Mouse (Mus musculus): Measurements from ENCODE around the gene Ankfn1. TPM values are rescaled to one million over a fixed set of nuclear protein-coding genes. Genes with fewer than 3 reads are reported as not detected.

The Ankfn1 gene
- polyA plus RNA-seq, 1 experiment, result 2.4 TPM

- no peaks in the 10 kb centered on the region for H3K27me3 ChIP-seq (ENCODE audit: control insufficient read depth, insufficient read depth, low read length)
- H3K4me3 ChIP-seq (replicated peaks; ENCODE audit: insufficient read depth, low read depth, low read length), result no peak overlapping the region
- no peaks in the 10 kb centered on the region for H3K4me1 ChIP-seq (ENCODE audit: control insufficient read depth, insufficient read depth, low read length)
- H3K27ac ChIP-seq (ENCODE audit: insufficient read depth, low read length), result no peak overlapping the region
- TF ChIP-seq CTCF (IDR thresholded peaks at IDR 0.05; ENCODE audit: borderline replicate concordance, insufficient read depth, low read depth, low read length) (no peak), POLR2A (IDR thresholded peaks at IDR 0.05; ENCODE audit: borderline replicate concordance, insufficient read depth, low read length) (no peak)
- 78% methylated on average over 5 of the region's 5 CpGs for WGBS
- DNase-seq, result no peak
Measured at GRCm38 (mm10) chr11:89602966-89603365, 174.5 kb downstream of the Ankfn1 start.

- TF ChIP-seq CTCF (IDR thresholded peaks at IDR 0.05; ENCODE audit: borderline replicate concordance, insufficient read depth, low read depth, low read length) (no peak), POLR2A (IDR thresholded peaks at IDR 0.05; ENCODE audit: borderline replicate concordance, insufficient read depth, low read length) (no peak)
- Histone ChIP-seq H3K27me3 (ENCODE audit: control insufficient read depth, insufficient read depth, low read length) (no peaks in the 10 kb centered on the region), H3K27ac (ENCODE audit: insufficient read depth, low read length) (no peak overlapping the region), H3K4me3 (replicated peaks; ENCODE audit: insufficient read depth, low read depth, low read length) (no peak overlapping the region), H3K4me1 (ENCODE audit: control insufficient read depth, insufficient read depth, low read length) (no peaks in the 10 kb centered on the region)
- no peak for DNase-seq
- 94% methylated on average over 8 of the region's 8 CpGs for WGBS
Measured at GRCm38 (mm10) chr11:89600921-89601515, 176.4 kb downstream of the Ankfn1 start.

DNA sequence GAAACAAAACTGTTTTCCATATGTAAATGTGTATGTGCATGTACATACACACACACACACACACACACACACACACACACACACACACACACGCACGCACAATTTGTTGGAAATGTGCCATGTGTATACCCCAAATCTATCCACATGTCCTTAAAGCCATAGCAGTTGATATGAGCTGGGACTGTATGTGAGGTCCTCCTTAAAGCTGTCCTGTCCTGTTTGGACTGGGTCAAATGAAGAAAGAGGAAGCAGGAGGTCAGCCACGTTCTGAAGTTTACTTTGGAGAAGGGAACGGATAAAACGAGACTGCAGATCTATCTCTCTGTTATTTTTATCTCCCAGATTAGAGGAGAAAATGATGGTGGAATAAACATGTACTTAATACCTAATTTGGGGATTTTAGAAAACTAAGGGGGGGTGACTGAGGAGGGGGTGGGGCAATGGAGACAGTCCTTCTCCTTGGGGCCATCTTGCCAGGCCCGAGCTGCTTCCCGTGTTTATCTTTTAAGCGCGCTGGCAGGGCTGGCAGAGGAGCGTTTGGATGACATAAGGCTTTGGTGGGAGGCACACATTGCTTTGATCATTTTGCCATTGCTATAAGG, 187.1 kb downstream of the Ankfn1 start:
- Histone ChIP-seq H3K4me3 (replicated peaks; ENCODE audit: insufficient read depth, low read depth, low read length) (no peak overlapping the region), H3K27me3 (ENCODE audit: control insufficient read depth, insufficient read depth, low read length) (no peaks in the 10 kb centered on the region), H3K27ac (ENCODE audit: insufficient read depth, low read length) (no peak overlapping the region), H3K4me1 (ENCODE audit: control insufficient read depth, insufficient read depth, low read length) (no peaks in the 10 kb centered on the region)
- no peak for DNase-seq
- WGBS, result 82% methylated on average over 10 of the region's 10 CpGs
- TF ChIP-seq CTCF (IDR thresholded peaks at IDR 0.05; ENCODE audit: borderline replicate concordance, insufficient read depth, low read depth, low read length), result no peak
- TF ChIP-seq POLR2A (IDR thresholded peaks at IDR 0.05; ENCODE audit: borderline replicate concordance, insufficient read depth, low read length), result no peak

DNA sequence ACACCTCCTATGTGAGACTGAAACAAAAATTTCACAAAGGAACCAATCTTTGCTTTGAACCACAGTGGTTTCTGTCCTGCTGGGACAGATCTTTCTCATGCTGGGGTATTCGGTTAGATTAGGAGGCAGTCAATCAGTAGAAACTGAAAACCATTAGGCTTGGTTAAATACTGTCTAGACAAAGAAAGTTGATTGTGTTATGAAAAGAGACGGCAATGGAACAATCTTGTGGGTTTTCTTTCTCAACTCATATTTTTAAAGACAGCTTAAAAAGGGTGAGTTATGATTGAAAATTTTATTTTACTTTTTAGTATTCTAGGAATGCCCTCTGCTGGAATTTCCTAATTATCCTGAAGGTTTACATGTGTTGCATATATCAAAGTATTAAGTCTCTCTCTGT, 191.1 kb downstream of the Ankfn1 start:
- no peaks in the 10 kb centered on the region for H3K27me3 ChIP-seq (ENCODE audit: control insufficient read depth, insufficient read depth, low read length)
- TF ChIP-seq POLR2A (IDR thresholded peaks at IDR 0.05; ENCODE audit: borderline replicate concordance, insufficient read depth, low read length), result no peak
- no peak overlapping the region for H3K27ac ChIP-seq (ENCODE audit: insufficient read depth, low read length)
- no peaks in the 10 kb centered on the region for H3K4me1 ChIP-seq (ENCODE audit: control insufficient read depth, insufficient read depth, low read length)
- no peak for DNase-seq
- no peak overlapping the region for H3K4me3 ChIP-seq (replicated peaks; ENCODE audit: insufficient read depth, low read depth, low read length)
- 40% methylated on average over 2 of the region's 2 CpGs for WGBS

- no peak overlapping the region for H3K4me3 ChIP-seq (replicated peaks; ENCODE audit: insufficient read depth, low read depth, low read length)
- no peak for DNase-seq
- H3K27ac ChIP-seq (ENCODE audit: insufficient read depth, low read length), result no peak overlapping the region
- TF ChIP-seq POLR2A (IDR thresholded peaks at IDR 0.05; ENCODE audit: borderline replicate concordance, insufficient read depth, low read length) (no peak), CTCF (IDR thresholded peaks at IDR 0.05; ENCODE audit: borderline replicate concordance, insufficient read depth, low read depth, low read length) (no peak)
- no peaks in the 10 kb centered on the region for H3K27me3 ChIP-seq (ENCODE audit: control insufficient read depth, insufficient read depth, low read length)
- WGBS, result 63% methylated on average over 6 of the region's 6 CpGs
- H3K4me1 ChIP-seq (ENCODE audit: control insufficient read depth, insufficient read depth, low read length), result no peaks in the 10 kb centered on the region
Measured at GRCm38 (mm10) chr11:89579826-89580225, 197.6 kb downstream of the Ankfn1 start.

- Histone ChIP-seq H3K27me3 (ENCODE audit: control insufficient read depth, insufficient read depth, low read length) (no peaks in the 10 kb centered on the region), H3K4me1 (ENCODE audit: control insufficient read depth, insufficient read depth, low read length) (no peaks in the 10 kb centered on the region), H3K27ac (ENCODE audit: insufficient read depth, low read length) (no peak overlapping the region), H3K4me3 (replicated peaks; ENCODE audit: insufficient read depth, low read depth, low read length) (no peak overlapping the region)
- TF ChIP-seq POLR2A (IDR thresholded peaks at IDR 0.05; ENCODE audit: borderline replicate concordance, insufficient read depth, low read length), result no peak
- TF ChIP-seq CTCF (IDR thresholded peaks at IDR 0.05; ENCODE audit: borderline replicate concordance, insufficient read depth, low read depth, low read length), result no peak
- no peak for DNase-seq
- WGBS, result 81% methylated on average over 4 of the region's 4 CpGs
Measured at GRCm38 (mm10) chr11:89579111-89579510, 198.3 kb downstream of the Ankfn1 start.

GRCm38 (mm10) chr11:89574269-89574838, 203.1 kb downstream of the Ankfn1 start:
- Histone ChIP-seq H3K4me3 (replicated peaks; ENCODE audit: insufficient read depth, low read depth, low read length) (no peak overlapping the region), H3K27ac (ENCODE audit: insufficient read depth, low read length) (no peak overlapping the region), H3K27me3 (ENCODE audit: control insufficient read depth, insufficient read depth, low read length) (no peaks in the 10 kb centered on the region), H3K4me1 (ENCODE audit: control insufficient read depth, insufficient read depth, low read length) (no peaks in the 10 kb centered on the region)
- WGBS, result 76% methylated on average over 11 of the region's 11 CpGs
- DNase-seq, result no peak
- TF ChIP-seq CTCF (IDR thresholded peaks at IDR 0.05; ENCODE audit: borderline replicate concordance, insufficient read depth, low read depth, low read length), result no peak
- TF ChIP-seq POLR2A (IDR thresholded peaks at IDR 0.05; ENCODE audit: borderline replicate concordance, insufficient read depth, low read length), result no peak

All from cerebellum, adult 2 months (tissue).